Mouse (Mus musculus) megakaryocyte, embryonic 14.5 days (primary cell): ENCODE measurements around the gene Cd151.

Experiments used
- FLI1 ChIP-seq: IDR thresholded peaks from 2 replicates; pipeline ENCODE4 v1.6.1; 2012; ENCODE audit warnings: low read length, inconsistent platforms, mixed read lengths
- GATA1 ChIP-seq: IDR thresholded peaks from 3 replicates; pipeline ENCODE4 v1.6.1; 2012; ENCODE audit warnings: mixed read lengths, low read length, inconsistent platforms, borderline replicate concordance

- no peak for TF ChIP-seq FLI1
- TF ChIP-seq GATA1: no peak
These were observed 35.6 kb upstream of the Cd151 start for GRCm38 (mm10) chr7:141431434-141432185.
